Mouse (Mus musculus) brown adipose tissue, adult 24 weeks (tissue): Measurements from ENCODE around the gene Nsrp1. TPM values are rescaled to one million over a fixed set of nuclear protein-coding genes. Genes with fewer than 3 reads are reported as not detected.
"Not testable (repeated sequence)": the region's sequence is repeated elsewhere in the genome, so short reads cannot be mapped to it uniquely, and the experiment has no call there.

Experiments used
- H3K27ac ChIP-seq: fragments of 200-500 bp; replicated peaks from 2 replicates; pipeline ENCODE4 v1.5.1; 2012; ENCODE audit warnings: low read depth, mild to moderate bottlenecking, low read length
- H3K4me1 ChIP-seq: fragments of 200-500 bp; 2 replicates; pipeline ENCODE4 v1.6.1; 2012; ENCODE audit warnings: low read length, mixed read lengths; ENCODE audit not compliant: control insufficient read depth, insufficient read depth, insufficient read length
- H3K4me3 ChIP-seq: fragments of 200-500 bp; 2 replicates; pipeline ENCODE4 v1.5.1; 2012; ENCODE audit warnings: low read depth, mild to moderate bottlenecking, low read length, moderate library complexity; ENCODE audit not compliant: insufficient read depth
- polyA plus RNA-seq: library from polyadenylated mRNA; stranded (reverse); fragments of >200 nt; gene quantifications from 2 replicates; pipeline ENCODE4 v1.2.4, GENCODE M21; 2012; ENCODE audit not compliant: missing spikeins, insufficient read depth, insufficient read length

Gene Nsrp1
- 10.3 and 12.1 TPM in 2 replicates for polyA plus RNA-seq

DNA sequence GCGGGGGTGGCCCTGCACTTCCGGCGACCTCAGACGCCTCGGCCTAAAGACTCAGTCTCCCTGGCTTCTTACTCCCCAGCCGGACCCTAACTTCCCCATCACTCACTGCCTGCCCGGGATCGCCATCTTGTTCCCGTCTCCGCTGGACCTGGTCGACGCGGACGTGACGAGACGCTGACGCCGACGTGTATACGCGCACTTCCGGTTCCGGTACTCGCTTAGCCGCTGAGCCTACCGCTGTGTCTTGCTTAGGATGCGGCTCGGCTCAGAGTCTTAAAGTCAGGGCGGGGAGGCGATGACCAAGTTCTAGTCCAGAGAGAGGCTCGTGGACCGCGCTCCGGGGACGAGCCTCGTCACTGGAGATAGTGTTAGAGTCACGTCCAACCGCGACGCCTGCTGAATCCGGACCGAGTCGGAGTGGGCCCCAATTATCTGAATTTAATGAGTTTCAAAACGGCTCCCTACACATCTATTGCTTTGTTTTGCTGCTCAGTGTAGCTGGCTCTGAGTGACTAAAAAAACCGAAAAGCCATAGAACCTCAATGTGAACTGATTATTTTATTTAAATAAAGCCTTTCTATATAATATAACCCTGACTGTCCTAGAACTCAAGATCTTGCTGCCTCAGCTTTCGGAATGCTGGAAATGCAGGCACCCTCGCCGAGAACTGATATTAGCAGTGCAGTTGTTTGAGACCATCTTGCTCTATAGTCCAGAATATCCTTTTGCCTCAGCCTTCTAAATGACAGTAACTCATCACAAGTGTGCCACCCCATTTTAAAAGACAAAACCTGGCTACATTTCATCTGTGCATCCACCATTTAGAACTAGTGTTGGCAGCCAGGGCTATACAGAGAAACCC lies at the start of gene Nsrp1:
Gene Nsrp1 (minus strand): TSS at position 163 of the 862 bp plus-strand sequence.
- Histone ChIP-seq H3K27ac (peak within 1 kb of the TSS; percentile 88), H3K4me3 (peak within 1 kb of the TSS; percentile 89), H3K4me1 (peaks cover 2% of the 10 kb centered on the region; the same call in 1 of the 2 replicates)

DNA sequence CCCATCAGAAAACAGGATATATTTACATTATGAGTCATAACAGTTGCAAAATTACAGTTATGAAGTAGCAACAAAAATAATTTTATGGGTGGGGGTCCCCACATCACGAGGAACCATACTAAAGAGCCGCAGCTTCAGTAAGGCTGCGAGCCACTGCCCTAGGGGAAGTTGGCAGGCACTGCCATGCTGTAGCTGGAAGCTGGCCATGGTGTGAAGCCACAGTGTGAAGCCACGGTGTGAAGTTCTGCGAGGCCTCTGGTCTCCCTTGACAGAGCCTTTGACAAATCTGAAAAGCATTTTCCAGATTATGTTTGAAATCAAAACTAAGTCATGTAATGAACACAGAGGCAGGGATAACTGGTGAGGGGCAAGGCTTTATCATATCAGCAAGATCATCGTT lies 32.9 kb upstream of the Nsrp1 start:
- H3K4me3 ChIP-seq = no peak overlapping the region

DNA sequence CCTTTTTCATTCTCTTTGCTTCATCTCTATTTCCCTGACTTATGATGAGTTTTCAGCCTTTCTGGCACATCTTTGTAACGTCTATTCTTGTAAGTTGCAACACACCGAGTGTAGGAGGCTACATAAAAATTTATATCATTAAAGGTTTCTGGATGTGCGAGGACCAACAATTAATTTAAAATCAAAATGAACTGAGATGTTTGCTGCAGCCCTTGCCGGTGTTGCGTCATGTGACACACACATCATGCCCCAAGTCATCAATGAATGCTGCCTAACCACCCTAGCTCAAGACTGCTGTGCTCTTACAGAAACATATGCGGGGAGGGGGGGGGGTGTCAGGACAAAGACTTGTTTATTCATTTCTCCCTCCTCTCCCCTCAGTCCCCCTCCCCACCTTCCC lies 30.2 kb upstream of the Nsrp1 start:
- Histone ChIP-seq H3K4me1 (no peaks in the 10 kb centered on the region), H3K27ac (no peak overlapping the region)

More for the DNA sequence above, 32.9 kb upstream of the Nsrp1 start:
- Histone ChIP-seq H3K4me1 (no peaks in the 10 kb centered on the region), H3K27ac (no peak overlapping the region)

DNA sequence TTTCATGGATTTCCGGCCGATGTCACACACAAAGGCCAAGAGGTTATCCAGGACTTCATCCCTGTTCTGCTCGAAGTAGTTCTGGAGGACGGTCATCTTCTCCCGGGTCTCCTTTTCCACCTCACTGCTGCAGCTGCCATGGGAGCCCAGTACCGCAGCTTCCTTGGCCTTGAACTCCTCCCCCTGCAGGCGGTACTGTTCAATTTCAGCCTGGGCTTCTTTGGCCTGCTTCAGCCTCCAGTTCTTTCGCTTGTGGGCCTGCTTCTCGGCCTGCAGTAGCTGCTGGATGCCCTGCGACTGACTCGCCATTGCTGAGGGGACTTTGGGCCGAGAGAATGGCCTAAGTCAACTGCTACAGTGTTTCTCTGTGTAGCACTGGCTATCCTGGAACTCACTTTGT lies 29.6 kb upstream of the Nsrp1 start:
- H3K4me3 ChIP-seq, H3K4me1 ChIP-seq, H3K27ac ChIP-seq: not testable (repeated sequence)

More for the DNA sequence above, 30.2 kb upstream of the Nsrp1 start:
- H3K4me3 ChIP-seq = no peak overlapping the region

DNA sequence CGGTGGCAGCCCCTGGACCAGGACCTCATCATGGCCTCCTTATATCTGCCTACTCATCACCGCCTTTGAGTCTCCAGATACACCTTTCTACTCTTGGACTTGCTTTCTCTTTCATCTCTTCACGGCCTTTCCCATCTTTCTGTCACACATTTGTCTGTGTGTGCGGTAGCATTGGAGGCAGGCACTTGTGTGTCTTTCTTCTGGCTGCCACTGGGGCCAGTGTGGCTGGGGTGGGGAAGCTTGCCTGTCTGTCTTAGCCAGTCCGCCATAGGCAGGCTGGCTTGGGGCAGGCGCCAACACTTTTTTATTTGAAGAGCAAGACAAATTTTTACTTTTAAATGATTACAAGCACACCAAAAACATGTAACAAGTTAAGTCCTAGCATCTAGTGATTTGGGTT lies 28.7 kb upstream of the Nsrp1 start:
- Histone ChIP-seq H3K27ac (no peak overlapping the region), H3K4me3 (no peak overlapping the region), H3K4me1 (no peaks in the 10 kb centered on the region)

DNA sequence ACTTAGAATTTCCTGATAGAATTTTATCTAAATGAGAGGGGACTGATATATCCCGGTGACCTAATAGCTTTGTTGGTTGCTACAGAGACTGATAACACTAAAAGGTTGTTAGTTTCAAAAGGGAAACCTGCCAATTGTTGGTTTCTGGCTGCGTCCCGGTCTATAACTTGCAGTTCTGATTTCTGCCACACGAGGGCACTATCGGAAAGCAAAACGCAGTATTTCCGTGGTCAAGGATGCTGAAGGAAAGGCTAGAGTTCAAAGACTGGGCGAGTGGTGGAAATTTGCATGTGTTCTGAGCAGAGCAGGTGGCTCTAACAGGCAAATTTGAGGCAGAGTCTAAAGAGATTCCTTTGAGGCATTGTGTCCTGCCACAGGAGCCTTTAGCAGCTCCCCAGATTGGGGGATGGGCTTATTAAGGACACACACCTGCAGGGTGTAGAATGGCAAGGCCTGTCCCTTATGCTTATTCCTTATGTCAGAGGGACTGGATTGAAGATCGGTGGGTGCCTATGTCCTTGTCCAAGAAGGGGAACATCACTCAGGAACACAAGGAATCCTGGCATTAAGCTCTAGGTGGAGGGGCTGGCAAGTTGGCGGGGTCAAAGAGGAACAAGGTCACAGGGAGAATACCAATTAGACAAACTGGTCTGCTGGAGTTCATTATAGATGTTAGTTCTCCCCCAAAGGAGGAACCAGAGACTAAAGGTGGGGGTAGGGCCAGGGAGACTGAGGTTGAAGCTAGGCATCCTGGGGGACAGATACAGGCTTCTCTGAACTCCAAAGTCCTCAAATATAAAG lies 22.1 kb upstream of the Nsrp1 start:
- H3K4me1 ChIP-seq = no peaks in the 10 kb centered on the region
- no peak overlapping the region for H3K27ac ChIP-seq
- H3K4me3 ChIP-seq = no peak overlapping the region

DNA sequence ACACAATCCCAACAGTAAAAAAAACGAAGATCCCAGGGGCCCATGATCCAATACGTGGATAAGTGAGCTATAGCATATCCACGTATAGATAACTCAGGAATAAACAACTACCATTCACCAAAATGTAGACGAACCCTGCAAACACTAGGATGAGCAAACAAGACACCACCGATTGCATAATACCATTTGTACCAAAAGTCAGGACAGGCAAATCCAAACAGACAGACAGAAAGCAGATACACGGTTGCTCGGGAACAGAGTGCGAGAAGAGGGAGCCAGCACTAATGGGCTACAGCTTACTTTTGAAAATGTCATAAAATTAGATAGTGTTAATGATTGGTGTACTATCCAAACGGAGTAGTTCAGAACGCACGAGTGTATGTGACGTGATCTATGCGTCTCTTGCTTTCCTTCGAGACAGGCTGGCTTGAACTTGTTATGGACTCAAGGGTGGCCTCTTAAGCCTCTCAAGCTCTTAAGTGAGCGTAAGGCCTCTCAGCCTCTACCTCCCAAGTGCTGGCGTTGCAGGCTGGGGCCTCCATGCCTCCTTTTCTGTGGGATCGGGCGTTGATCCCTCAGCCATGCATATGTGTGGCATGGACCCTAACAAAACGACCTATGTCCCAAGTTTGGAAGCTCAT lies 20.2 kb upstream of the Nsrp1 start:
- Histone ChIP-seq H3K4me3 (no peak overlapping the region), H3K4me1 (no peaks in the 10 kb centered on the region), H3K27ac (no peak overlapping the region)

DNA sequence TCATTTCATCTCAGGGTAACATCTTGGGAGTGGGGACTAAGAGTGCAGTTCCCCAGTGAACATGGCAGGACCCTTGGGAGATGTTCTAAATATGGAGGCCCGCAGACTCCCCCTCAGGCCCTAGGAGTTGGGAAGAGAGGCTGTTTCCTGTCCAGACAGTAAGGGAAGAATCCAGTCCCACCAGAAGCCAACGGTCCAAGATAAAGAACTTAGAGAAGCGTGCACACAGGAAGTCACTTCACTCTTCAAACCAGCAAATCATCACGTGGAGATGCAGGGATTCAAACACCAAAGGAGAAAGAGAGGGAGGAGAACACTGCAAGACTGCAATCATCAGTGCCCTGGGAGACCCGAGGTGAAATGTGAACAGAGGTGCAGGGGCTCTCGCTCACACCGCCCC lies 18.8 kb upstream of the Nsrp1 start:
- no peak overlapping the region for H3K27ac ChIP-seq
- H3K4me3 ChIP-seq = no peak overlapping the region

DNA sequence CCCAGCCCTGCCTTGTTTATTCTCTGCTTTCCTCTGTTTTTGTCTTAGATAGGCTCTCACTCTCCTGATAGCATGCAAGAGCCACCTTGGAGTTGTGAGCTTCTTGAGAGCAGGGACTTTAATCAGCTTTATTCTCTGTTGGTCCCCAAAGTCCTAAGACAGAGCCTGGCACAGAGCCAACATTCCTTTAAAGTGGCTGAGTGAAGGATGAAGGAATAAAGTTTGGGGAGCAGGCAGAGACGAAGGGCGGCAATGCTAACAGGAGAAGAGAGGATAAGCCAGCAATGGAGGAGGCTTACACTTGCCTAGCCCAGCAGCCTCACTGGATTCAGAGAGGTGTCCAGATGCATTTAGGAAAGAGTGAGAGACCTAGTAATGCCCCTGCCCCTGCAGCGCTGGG lies 18.3 kb upstream of the Nsrp1 start:
- Histone ChIP-seq H3K4me3 (no peak overlapping the region), H3K4me1 (no peaks in the 10 kb centered on the region), H3K27ac (no peak overlapping the region)

More for the DNA sequence above, 18.8 kb upstream of the Nsrp1 start:
- H3K4me1 ChIP-seq = no peaks in the 10 kb centered on the region

DNA sequence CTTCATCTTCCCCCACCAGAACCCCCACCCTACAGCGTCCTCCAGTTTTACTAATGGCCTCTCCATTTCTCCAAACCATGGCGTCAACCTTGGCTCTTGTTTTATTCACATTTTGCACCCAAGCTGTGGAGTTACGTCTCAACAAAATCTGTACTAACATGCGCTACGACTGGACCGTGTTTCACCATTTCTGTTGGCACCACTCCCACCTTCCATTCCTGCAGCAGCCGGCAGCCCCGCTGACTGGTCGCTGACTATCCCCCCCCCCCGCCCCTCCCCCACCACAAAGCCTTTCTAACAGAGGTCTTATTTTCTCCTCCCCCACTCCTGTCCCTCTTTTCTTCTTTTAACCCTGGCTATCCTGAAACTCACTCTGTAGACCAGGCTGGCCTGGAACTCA lies 17.0 kb upstream of the Nsrp1 start:
- Histone ChIP-seq H3K27ac (no peak overlapping the region), H3K4me3 (no peak overlapping the region), H3K4me1 (no peaks in the 10 kb centered on the region)

DNA sequence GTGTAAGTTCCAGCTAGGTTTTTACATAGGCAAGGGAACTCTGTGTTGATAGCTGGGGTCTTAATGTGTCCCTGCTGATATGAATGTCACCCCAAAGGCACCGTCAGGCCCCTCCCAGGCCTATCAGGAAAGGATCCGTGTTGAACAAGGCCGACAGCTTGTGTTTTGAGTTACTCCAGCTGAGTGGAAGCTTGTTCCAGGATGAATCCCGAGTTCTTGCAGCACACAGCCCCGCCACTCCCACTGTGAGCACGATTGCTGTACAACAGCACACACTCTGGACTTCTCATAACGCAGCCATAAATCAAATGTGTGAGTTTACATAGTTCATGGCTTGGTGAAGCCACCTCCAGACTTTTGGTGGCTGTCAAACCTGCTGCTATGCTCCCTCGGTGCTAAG lies 15.9 kb upstream of the Nsrp1 start:
- H3K27ac ChIP-seq = no peak overlapping the region
- no peaks in the 10 kb centered on the region for H3K4me1 ChIP-seq

DNA sequence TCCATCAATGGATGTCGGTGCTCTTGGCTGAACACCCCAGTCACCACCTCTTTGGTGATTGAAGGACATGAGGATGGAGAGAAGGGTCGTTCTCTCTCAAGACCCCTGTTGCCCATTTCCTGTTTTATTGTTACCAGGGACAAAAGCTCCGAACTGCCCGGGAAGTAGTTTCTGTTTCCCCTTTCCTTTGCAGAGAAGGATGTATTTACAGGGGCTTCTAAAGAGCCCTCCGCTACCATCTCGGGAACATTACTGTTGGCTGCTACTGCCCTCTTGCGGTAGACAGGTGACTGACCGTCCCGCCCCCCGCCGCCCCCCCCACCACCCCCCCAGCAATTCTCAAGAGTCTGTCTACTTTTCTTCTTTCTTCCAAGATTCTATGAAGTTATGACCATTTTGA lies 15.0 kb upstream of the Nsrp1 start:
- H3K4me1 ChIP-seq = no peaks in the 10 kb centered on the region
- H3K27ac ChIP-seq = no peak overlapping the region
- peak overlapping the region; percentile 32; the same call in 1 of the 2 replicates for H3K4me3 ChIP-seq

More for the DNA sequence above, 15.9 kb upstream of the Nsrp1 start:
- no peak overlapping the region for H3K4me3 ChIP-seq

DNA sequence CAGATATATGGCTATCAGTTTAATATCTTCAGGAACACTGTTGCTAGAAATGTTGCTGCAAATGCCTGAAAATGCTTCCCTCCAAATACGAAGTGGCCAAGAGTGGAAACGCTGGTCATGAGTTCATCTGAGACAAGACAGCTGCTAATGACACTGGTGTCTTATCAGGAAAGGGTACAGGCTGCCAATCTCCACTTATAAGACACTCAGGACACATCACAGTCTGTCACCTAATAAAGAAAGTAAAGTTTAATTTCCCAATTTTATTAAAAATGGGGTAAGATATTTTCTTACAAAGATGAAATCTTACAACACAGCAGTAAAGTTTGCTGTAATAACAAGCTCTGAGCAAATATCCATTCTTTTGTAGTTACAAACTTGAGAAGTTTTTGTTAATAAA lies 10.9 kb upstream of the Nsrp1 start:
- no peaks in the 10 kb centered on the region for H3K4me1 ChIP-seq

DNA sequence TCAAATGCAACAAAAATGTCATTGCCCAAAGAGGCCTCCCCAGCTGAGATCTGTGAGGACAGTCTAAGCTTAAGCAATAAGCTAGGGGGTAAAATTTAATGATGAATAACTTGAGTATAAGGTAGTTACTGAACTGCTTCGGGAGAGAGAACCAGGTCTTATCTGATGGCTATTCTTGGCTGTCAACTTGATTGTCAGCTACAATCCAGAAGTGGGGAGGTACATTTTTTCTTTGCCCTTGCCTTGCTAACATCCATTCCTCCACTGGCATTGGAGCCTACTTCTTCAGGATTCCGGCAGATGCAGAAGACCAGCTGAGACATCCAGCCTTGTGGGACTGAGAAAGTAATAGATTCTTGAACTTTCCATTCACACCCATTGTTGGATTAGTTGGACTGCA lies 8.8 kb upstream of the Nsrp1 start:
- no peaks in the 10 kb centered on the region for H3K4me1 ChIP-seq
- no peak overlapping the region for H3K4me3 ChIP-seq
- no peak overlapping the region for H3K27ac ChIP-seq

More for the DNA sequence above, 10.9 kb upstream of the Nsrp1 start:
- H3K4me3 ChIP-seq = no peak overlapping the region
- H3K27ac ChIP-seq = no peak overlapping the region
